Mouse (Mus musculus) fat pad, adult 2 months (tissue): ENCODE results near the gene Hoxd11.

Experiments used
- DNase-seq: peaks from one replicate; pipeline ENCODE4 v3.0.0-alpha.2; 2011; ENCODE audit warnings: low read depth, low spot score; ENCODE audit errors: extremely low read depth

Gene Hoxd11

GRCm38 (mm10) chr2:74663291-74663925, 15.9 kb upstream of the Hoxd11 start:
- DNase-seq: no peak

GRCm38 (mm10) chr2:74666411-74666810, 12.9 kb upstream of the Hoxd11 start:
- DNase-seq: no peak

- no peak for DNase-seq
Observed at GRCm38 (mm10) chr2:74667191-74667841, 12.0 kb upstream of the Hoxd11 start.

GRCm38 (mm10) chr2:74667842-74668357, 11.5 kb upstream of the Hoxd11 start, which contains the start of gene Hoxd13:
TSS of gene Hoxd13 (plus strand) at chr2:74668310.
- DNase-seq: no peak

GRCm38 (mm10) chr2:74668370-74669229, 10.8 kb upstream of the Hoxd11 start:
- DNase-seq: no peak

GRCm38 (mm10) chr2:74669230-74669578, 10.2 kb upstream of the Hoxd11 start:
- DNase-seq: no peak

GRCm38 (mm10) chr2:74669650-74670235, 9.6 kb upstream of the Hoxd11 start:
- DNase-seq: no peak

- no peak for DNase-seq
Observed at GRCm38 (mm10) chr2:74670632-74671188, 8.6 kb upstream of the Hoxd11 start.

GRCm38 (mm10) chr2:74671847-74672246, 7.5 kb upstream of the Hoxd11 start:
- no peak for DNase-seq

GRCm38 (mm10) chr2:74672481-74673362, 6.6 kb upstream of the Hoxd11 start:
- no peak for DNase-seq

GRCm38 (mm10) chr2:74673835-74674425, 5.4 kb upstream of the Hoxd11 start:
- DNase-seq: no peak

- no peak for DNase-seq
Observed at GRCm38 (mm10) chr2:74674881-74675665, 4.3 kb upstream of the Hoxd11 start, which contains the start of gene Hoxd12. TSS of gene Hoxd12 (plus strand) at chr2:74675013.

GRCm38 (mm10) chr2:74675666-74676282, 3.6 kb upstream of the Hoxd11 start:
- DNase-seq: no peak

GRCm38 (mm10) chr2:74676376-74677052, 2.8 kb upstream of the Hoxd11 start:
- no peak for DNase-seq

- DNase-seq: no peak
Observed at GRCm38 (mm10) chr2:74677106-74677505, 2.3 kb upstream of the Hoxd11 start.

- DNase-seq: no peak
Observed at GRCm38 (mm10) chr2:74679596-74679971, 227 bp downstream of the Hoxd11 start.

- DNase-seq: no peak
Observed at GRCm38 (mm10) chr2:74679980-74680379, 623 bp downstream of the Hoxd11 start.
